Mouse (Mus musculus): ENCODE data around the gene Arhgap11a.

Arhgap11a gene
- long read RNA-seq, experiment 1, partial matches to known transcripts, result 0 of 1 reads
- long read RNA-seq, experiment 1, other reads (novel, unspliced or antisense), result 1 of 1 reads
- long read RNA-seq, experiment 2, partial matches to known transcripts, result 2 of 2 reads
- long read RNA-seq, experiment 2, other reads (novel, unspliced or antisense), result 0 of 2 reads

DNA sequence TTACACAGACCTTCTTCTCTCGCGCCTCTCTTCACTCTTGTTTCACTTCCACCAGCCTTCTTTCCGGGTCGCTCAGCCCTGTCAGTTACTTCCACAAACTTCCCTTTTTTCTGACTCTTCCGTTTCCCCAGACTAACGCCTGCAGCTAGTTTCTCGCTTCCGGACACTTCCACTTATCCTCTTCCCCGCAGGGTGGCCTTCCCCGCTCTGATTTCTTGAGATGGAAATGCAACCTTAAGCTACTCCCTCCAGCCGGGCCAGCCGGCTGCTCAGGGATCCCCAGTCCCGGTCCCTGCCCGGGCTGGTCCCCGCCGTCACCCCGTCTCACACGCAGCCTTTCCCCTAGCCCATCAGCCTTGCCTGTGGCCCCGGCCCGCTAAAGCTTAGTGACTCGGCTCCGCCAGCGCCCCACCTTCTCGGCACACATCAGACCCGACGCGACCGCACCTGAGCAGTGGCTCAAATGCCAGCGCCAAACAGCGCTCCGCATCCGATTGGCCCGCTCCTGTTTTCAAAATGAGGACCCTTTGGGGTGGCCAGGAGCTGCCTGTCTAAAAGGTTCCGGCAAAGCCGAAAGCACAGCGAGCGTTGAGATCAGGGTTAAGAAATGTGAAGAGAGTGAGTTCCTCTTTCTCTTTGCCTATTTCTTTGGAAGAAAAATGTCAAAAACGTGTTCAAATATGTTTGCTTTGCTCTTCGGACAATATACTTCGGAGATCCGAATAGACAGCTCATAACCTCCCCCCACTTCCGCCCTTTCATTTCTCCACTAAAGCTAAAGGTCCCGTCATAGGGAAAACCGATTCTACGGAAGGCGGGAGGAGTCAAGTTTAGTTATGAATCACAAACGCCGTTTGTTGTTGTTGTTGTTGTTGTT, at the start of gene Arhgap11a:
Gene Arhgap11a, minus strand, starts transcription at position 417 of the 877 bp plus-strand sequence.
- intact Hi-C loops (cut with DNase I), result no loop called here

- intact Hi-C loops (cut with DNase I), result no loop called here
Observed at GRCm38 (mm10) chr2:113893385-113894122, 45.1 kb upstream of the Arhgap11a start.

DNA sequence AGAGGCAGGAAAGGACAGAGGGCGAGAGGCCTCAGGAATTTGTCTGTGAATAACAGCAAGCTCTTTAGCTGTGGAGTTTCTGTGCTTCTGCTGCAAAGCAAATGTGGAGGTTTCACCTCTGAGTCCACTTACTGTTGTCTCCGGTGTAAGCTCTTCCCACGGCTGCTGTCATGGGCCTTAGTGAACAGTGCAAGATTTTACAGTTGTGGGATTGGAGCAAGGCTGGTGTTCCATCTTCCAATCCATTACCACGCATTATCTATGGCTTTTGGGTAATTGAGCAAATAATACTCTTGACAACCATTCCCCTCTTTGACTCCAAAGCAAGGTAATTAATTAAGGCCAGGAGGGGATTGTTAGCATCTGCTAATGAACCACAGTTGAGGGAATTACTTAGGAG, 38.7 kb upstream of the Arhgap11a start:
- intact Hi-C loops (cut with DNase I), result no loop called here

- intact Hi-C loops (cut with DNase I), result no loop called here
Observed at GRCm38 (mm10) chr2:113886061-113886460, 37.6 kb upstream of the Arhgap11a start.

- intact Hi-C loops (cut with DNase I), result no loop called here
Observed at GRCm38 (mm10) chr2:113870115-113870514, 21.7 kb upstream of the Arhgap11a start.

DNA sequence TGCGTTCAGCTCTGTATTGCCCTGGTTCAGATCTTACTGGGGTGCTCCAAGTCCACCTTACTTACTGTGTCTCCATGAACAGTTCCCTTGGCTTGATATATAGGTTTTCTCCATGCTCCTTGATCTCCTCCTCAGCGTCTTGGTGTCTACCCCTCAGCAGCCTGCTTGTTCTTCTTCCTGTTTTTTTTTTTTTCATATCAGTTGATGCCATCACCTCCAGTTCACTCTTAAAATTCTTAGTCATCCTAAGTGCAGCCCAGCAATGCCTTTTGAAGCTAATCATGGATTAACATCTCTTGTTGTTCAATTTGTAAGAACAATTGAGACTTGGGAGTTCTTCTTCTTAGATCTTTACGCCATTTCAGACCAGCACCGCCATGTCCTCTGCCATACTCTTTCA, 19.9 kb upstream of the Arhgap11a start:
- intact Hi-C loops (cut with DNase I), result no loop called here

- intact Hi-C loops (cut with DNase I), result loop anchor here (2.0 kb wide), 1 partner anchor 279 kb away; no protein-coding TSS in a partner anchor
Observed at GRCm38 (mm10) chr2:113866155-113866554, 17.7 kb upstream of the Arhgap11a start.

DNA sequence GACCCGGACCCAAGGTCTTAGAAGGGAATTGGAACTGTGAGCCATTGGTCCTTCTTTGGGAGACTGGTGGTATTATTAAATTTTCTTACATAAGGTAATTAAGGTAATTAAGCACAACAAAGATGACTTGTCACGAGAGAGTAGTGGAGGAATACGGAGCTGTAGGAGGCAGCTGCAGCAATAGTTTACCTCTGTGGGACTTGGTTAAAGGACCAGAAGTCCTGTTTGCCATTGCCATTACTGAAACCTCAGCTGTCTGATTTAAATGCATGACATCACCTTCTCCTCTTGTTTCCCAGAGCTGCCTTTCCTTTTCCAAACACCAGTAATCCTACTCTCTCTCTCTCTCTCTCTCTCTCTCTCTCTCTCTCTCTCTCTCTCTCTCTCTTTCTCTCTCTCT, 680 bp upstream of the Arhgap11a start:
- intact Hi-C loops (cut with DNase I), result no loop called here

DNA sequence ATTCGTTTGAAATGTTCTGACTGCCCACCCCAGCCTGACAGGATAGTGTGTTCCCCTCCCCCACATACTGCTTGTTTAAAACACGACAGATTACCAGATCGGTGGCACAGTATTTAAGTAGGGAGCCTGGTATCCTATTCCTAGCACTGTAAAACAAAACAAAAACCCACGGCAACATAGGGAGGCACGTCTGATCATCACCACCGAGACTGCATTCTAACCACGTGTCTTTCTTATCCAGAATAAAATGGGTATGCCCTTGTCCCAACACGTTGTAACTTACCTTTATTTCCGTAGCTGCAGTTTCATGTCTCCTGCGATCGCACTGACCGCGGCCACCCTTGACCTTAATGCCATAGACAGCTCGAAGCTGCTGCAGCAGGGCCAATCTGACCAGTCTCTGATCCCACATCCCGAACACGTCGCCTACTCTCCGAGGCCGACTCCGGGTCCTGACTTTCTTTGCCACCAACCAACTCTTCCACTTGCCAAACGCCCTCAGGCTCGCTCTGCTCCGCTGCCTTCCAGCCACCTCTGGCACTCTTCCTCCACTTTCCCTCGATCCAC, 700 bp downstream of the Arhgap11a start:
- intact Hi-C loops (cut with DNase I), result no loop called here

DNA sequence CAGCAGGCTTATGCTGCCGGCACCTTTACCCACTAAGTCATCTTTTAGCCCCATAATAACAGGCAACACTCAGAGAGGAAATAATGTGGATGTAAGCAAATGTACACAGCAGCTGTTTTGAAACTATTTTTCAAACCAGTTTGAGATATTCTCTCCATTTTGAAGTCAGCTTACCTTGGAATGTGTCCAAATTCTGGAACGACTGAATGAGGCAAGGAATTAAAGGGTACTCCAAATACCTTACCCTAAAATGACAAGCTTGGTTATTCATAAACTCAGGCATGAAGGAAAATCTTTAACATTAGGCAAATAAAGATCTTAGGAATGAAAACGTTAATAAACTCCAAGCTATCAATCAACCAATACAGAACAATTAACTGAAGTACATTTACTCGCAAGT, 3.4 kb downstream of the Arhgap11a start:
- intact Hi-C loops (cut with DNase I), result no loop called here

DNA sequence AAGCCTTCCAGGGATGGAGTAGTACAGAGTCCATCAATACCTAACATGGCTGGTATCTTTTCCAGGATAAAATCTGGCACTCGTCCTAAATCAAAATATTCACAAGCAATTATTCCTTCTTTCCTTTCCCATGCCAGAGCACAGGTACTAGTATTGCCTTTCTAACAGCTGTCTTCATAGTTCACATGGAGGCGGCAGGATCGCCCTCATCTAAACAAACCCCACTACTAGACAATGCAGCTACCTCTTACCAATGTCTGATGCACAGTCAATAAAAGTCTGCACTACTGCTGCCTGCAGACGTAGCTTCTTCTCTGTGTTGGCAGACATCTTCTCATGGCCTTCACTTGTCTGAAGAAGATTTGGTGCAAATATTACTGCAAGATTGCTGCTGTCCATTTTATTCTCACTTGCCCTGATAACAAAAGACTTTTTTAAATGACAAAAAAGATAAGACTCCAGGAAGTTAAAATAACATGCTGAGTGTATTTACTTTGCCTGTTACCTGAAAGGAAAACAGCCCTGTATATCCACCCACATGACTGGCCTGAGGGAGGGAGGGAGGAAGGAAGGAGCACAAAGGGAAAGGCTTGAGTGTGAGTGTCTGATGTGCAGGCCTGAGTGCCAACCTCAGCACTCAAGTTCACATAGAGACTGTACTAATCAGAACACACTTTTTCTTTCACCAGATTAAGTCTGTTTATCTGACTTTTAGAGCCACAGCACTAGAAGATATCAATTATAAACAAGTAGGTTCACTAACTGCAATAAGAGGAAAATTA, 6.6 kb downstream of the Arhgap11a start:
- intact Hi-C loops (cut with DNase I), result no loop called here

DNA sequence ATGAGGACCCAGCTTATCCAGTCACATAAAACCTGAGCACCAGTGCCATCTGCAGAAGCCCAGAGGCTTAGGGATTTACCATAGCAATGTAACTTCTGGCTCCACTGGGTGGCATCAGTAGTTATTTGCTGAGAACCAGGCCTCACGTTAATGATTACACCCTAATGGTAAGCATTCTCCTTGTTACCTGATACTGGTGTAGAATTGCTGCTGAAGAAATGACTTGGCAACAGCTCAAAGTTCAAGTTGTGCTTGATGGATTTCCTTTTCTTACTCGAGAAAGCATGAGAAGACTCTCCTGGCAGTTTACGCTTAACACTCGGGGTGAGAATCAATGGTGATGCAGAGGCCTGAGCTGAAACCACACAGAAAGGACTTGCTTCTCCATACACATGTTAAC, 9.0 kb downstream of the Arhgap11a start:
- intact Hi-C loops (cut with DNase I), result no loop called here

DNA sequence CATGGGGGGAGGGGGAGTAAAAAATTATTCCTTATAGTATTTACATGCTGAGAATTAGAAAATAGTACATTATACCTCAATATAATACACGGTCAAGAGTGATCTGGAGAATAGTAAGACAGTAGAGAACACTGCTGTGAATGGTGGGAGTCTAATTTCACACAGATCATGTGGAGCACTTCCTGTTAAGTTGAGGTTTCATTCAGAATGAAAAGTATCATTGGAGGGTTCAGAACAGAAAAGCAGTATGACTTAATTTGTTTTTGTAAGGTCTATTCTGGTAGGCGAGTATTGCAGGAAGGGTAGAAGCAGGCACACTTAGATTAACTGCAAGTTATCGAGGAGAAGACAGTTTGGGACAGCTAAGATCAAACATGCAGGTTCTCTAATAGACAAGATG, 13.2 kb downstream of the Arhgap11a start:
- intact Hi-C loops (cut with DNase I), result no loop called here

- intact Hi-C loops (cut with DNase I), result loop anchor here (5.0 kb wide), 1 partner anchor 332 kb away; no protein-coding TSS in a partner anchor
Observed at GRCm38 (mm10) chr2:113828943-113829882, 19.2 kb downstream of the Arhgap11a start, which contains the start of gene Scg5. TSS of gene Scg5 (minus strand) at chr2:113829121.

DNA sequence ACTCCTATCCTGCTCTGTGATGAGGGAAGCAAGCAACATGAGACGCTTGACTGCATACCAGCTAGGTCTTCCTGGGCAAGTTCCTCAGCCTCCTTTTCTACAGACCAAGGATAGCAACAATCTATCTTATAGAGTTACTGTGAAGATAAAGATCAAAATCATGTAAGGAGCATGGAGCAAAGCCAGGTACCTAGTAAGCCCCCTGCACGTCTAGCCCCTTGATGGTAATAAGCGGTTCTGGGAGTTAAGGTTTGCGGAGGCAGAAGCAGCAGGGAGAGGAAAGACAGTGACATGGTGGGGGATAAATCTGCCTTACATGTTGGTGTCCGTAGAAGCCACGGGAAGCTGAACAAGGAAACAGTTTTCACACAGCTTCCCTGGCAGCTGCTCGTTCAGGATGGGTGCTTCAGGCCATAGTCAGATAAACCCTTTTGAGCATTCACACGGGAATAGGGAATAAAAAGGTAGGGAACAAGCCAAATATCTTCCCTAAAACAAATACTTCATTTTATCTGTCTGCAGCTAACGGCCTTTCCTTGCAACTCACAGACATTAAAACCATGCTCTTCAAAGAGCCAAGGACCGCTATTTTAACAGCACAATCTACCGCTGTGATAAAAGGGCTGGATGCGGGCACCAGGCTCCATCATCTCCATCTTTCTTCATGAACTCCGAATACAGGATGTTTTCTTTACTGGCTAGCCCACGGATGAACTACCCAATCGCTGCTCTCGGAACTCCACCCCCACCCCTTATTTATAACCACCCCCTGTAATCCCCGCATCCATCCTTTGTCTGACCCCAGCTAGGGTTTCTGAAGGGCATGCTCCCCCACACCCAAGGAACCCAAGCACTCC, 20.1 kb downstream of the Arhgap11a start:
- intact Hi-C loops (cut with DNase I), result loop anchor here (5.0 kb wide), 1 partner anchor 331 kb away; no protein-coding TSS in a partner anchor

- intact Hi-C loops (cut with DNase I), result no loop called here
Observed at GRCm38 (mm10) chr2:113823909-113824308, 24.6 kb downstream of the Arhgap11a start.

- intact Hi-C loops (cut with DNase I), result no loop called here
Observed at GRCm38 (mm10) chr2:113822367-113822766, 26.1 kb downstream of the Arhgap11a start.

- intact Hi-C loops (cut with DNase I), result no loop called here
Observed at GRCm38 (mm10) chr2:113821176-113821734, 27.2 kb downstream of the Arhgap11a start.

All from adrenal gland (tissue).